Mouse (Mus musculus) ovary, postnatal 10 days (tissue): ENCODE measurements at regions not wholly inside any gene's neighbourhood (a gene's known extent, or its start where the extent isn't known, plus 50 kb on each side); places are given as distances from the start of the nearest gene placed in this dataset.

Source experiments
- DNase-seq: peaks from one replicate; pipeline ENCODE4 v3.0.0; 2022; ENCODE audit warnings: low spot score

DNA sequence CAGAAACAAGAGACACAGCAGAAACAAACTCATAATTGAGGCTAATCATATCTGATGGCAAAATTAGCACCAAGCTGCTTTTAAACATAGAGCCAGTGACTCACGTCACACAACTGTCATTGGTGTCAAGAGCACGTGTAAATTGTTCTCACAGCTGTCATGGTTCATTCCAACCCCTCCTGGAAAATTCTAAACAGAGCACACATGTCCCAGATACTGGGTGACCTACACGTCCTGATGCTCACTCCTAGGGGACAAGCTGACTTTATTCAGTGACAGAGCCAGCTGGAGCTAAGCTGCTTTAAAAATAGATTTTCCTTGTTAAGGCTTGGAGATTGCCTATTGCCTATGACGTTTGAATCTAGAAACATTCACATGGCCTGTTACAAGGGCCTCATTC lies 304.1 kb downstream of the 1500009L16Rik start:
- DNase-seq, result no peak

DNA sequence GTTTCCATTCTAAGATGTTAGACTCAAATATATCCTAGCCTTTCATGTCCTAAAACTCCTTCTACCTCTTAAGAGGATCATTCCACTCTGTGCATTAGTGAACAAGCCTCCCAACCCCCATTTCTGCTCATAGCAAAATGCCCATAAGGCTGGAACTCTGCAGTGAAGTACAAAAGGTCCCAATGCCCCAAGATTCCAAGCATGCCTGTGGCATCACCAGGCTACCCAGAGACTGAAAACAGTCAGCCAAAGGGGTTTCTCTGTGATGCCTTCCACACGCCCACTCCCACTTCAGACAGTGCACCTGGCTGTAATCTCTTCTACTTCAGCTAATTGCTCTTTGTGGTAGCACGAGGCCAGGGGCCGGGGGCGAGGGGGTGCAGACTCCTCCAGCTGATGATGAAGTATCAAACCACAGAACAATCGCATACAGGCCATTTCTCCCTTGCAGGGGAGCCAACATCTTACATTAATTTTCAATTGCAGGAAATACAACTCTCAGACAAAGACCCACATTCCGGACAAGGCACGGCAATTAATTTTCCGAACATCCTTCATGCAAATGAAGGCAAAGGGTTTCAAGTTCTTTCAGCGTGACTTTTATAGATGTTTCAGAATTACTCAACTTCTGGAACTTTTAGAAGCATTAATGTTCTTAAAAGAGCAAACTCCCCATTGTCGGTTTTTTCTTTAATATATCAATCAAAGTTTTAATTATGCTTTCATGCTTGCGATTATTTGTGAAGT lies 313.6 kb downstream of the 1500009L16Rik start:
- DNase-seq, result no peak

DNA sequence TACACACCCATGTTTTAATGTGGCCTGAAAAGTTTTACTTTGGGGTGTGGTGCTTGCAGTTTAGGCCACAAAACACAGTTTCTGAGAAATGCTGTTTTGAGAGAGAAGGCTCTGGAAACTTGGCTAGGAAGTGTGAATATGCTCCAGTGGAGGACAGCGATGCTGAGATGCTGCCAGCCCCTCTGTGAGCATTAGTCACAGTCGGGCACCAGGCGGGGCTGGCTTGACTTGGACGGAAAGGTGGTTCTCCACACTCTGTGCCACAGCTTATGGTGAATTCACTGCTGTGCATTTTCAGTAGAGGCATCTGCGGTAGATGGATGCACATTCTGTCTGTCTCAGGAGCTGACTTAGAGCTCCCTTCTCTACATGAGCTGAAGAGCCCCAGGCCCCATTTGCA lies 326.0 kb downstream of the 1500009L16Rik start:
- no peak for DNase-seq

DNA sequence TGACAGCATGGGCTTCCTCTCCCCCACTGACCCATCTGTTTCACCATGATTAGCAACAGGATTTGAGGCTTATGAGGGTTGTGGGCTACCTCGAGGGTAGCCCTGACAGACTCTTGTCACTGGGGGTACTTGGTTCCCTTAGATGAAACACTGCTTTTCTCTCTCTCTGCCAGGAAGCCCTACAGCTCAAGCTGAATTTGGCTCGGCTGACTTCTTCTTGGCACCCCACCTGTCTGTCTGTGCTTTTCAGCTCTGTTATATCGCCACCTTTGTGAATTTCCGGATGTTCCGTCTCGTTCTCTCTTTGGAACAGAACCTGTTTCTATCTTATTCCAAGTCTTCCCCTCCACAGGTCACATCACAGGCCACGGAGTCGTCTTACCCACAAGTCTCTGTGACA lies 330.0 kb downstream of the 1500009L16Rik start:
- no peak for DNase-seq

DNA sequence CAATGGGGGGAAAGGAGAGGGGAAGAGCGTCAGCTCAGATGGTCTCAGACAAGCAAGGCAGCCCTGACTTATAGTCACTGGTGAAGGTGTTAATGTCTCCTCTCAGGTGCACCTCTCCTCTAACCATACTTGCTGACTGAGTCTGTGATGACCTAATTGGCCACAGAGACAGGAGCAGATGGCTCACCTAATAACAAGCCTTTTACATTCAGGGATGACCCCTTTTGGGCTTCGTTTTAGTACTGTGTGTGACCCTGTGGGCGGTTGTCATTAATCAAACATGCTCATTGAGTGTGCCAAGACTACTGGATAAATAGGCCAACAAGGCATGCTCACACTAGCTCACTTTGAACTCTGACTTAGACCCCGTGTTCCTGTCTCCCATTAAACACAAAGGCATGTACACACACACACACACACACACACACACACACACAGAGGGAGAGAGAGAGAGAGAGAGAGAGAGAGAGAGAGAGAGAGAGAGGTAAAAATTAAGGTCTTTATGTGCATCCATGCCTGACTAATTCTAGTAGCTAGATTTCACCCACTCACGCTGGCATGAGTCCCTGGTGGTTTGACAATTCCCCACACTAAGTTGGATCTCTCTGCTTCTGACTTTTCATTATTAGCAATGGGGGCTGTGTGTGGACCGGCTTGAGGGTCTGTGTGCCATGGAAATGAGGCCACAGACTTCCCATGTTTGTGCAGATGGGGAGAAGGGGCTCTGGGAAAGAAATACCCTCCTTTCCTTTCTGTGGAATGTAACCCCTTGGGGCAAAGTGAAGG lies 332.1 kb downstream of the 1500009L16Rik start:
- no peak for DNase-seq

DNA sequence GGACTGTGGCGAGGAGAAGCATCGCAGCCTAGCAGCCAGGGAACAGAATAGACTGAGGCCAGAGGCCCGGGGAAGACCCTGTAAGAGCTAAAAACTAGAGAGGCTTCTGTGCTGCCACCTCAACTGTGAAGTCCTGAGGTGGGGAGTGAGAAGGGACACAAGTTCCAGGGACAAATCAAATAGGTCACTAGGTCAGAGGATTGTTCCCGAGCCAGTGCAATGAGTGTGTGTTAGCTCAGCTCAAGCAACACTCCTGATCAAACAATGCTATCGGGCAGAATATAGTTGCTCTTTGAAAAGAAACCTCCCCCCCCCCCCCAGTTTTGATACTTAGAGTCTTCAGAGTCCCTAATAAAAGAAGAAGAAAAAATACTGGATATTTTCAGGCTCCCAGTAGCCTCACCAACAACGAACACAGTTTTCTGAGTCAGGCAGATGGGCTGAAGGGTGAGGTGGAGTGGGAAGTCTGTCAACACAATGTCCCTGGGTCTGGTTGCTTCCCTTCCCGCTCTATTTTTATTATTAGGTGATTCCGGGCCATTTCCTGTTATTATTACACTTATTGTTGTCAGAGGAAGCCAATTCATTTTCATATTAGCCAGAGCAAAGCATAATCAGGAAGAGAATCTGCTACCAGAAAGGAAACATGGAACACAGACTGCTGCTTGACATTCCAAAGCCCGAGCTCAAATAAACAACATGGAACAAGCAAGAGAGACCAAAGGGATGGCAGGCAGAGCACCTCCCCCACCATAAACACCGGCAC lies 332.9 kb downstream of the 1500009L16Rik start:
- no peak for DNase-seq

DNA sequence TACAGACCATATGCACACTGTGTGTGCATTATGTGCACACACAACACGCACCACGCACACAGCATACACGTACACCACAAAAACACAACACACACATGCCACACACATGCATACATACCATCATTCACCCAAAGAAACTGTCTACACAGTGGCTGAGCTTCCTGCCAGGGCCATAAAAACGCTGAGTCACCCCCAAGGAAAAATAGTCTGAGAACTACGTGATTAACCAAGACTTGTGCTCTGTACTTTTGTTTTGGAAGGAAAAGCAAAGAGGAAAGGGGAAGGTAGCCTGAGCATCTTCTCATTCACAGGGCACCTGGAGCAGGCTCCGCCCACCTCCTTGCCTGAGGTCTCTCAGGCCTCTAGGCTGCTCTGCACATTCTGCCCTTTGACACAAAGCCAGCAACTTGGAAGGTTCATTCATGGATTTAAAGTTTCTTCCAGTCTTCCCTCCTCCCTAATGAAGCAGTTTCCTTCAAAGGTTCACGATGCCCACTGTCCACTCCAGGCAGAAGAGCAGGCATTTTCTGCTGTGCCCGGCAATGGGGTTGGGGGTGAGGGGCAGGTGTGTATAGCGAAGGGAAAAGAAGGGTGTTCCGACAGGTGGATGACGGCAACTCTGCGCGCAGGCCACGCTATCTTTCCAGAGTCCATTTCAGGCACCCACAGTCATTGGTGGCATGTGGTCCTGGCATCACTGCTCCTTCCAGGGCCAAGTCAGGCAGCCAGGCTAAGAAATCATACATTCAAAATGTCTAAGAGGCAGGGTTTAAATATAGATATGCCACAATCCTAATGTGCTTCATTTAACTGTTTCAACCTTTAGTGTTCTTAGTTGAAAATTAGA lies 333.9 kb downstream of the 1500009L16Rik start:
- no peak for DNase-seq

DNA sequence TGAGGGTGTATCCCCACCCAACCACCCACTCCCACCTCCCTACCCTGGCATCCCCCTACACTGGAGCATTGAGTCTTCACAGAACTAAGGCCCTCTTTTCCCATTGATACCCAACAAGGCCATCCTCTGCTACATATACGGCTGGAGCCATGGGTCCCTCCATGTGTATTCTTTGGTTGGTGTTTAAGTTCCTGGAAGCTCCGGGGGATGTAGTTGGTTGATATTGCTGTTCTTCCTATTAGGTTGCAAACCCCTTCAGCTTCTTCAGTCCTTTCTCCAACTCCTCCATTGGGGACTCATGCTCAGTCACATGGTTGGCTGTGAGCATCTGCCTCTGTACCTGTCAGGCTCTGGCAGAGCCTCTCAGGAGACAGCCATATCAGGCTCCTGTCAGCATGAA lies 335.6 kb downstream of the 1500009L16Rik start:
- no peak for DNase-seq

DNA sequence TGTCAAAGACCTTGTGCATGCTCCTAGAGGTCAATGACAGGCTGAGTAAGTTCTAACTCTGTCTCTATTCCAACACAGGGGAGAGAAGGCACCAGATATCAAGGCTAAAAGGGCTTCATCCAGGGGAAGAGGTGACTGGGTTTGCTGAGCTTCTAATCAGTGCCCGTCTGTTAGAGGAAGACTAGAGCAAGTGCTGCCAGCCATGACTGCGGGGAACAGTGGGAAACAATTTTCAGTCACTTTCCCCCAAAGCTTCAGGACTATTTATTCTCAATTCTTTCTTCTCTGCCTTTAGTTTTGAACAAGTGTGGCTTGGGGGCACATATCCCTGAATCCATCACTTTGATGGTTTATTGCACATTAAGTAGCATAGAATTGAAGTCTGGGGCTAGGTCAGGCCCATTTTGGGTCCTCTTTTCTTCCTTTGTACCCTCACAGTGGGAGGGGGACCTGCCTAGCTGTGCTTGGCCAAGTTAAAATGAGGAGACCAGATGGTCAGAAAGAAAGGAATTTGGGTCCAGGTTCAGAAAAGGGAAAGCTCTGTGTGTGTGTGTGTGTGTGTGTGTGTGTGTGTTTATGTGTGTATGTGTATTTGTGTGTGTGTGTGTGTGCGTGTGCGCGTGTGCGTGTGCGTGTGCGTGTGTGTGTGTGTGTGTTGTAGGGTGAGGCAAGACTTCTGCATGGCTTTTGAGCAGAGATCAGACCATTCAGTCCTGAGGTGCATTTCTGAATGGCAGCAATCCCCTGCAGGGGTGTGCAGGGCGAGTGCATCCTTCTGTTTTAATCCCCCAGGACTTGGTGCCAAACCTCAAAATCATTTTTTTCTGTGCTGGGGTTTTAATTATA lies 337.2 kb downstream of the 1500009L16Rik start:
- no peak for DNase-seq

DNA sequence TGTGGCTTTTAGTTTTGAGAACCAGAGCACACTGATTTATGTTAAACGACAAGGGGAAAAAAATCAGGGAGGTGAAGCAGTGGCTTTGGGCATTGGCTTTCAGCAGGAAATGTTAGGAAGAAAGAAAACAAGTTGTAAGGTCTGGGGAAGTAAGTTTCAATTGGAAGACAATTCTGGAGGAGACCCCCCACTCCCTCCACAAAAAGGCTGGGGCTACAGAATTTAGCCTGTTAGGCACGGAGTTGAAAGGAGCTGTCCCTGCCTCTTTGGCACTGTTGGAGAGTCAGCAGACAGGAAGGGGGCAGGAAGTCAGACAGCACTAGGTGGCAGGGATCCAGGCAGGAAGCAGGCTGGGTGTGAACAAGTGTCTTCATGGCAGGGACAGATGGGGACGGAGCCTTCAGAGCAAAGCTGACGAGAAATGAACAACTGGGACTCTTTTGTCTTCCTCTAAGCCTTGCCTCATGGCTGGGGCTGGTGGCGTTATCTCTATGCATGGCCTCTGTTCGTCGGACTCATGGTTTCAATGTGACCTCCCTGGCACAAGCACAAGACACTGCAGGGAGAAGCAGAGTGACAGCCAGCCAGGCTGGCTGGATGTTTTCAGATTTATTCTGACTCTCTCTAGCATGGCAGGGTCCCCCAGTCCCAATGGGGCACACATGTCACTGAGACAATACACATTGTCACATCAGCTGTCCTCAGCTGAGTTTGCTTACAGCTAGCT lies 338.0 kb downstream of the 1500009L16Rik start:
- no peak for DNase-seq

DNA sequence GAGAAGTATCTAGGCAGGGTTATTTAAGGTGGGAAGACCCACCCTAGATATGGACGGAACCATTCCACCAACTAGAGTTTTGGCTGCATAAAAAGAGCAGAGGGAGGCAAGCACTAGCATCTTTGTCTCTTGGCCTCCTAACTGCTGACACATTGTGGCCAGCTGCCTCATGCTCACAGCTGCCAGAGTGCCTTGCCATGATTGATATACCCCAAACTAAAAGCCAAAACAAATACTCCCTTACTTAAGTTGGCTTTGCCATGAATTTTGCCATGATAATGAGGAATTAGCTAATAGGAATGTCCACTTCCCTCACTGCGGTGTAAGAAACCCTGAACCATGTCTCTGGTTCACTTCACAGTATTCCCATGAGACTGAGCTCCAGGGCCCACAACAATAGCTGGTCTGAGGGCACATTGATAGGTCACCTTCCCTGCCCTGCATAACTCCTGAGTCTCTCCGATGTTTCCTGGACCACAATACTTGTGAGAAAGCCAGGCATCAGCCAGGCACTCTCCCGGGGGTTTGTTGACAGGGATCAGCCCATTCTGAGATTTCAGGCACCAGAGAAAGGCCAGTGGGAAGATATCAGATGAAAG lies 344.5 kb downstream of the 1500009L16Rik start:
- DNase-seq, result no peak

DNA sequence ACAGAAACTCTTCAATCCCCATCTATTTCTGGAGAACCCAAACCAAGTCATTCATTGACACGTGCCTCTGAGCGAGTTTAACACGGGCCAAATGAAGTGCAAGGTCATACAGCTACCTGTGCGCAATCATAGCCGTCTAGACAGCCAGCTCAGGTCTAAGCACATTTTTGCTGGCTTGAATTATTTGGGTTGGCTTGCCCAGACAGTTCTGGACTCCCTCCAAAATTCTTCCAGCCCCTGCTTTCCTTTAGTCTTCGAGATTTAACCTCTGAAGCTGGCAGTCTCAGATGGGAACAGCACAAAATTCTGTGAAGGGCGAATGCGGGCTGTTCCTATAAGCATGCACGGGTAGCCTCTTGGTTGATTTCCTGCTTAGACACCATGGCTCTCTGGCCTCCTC lies 347.1 kb downstream of the 1500009L16Rik start:
- DNase-seq, result no peak

DNA sequence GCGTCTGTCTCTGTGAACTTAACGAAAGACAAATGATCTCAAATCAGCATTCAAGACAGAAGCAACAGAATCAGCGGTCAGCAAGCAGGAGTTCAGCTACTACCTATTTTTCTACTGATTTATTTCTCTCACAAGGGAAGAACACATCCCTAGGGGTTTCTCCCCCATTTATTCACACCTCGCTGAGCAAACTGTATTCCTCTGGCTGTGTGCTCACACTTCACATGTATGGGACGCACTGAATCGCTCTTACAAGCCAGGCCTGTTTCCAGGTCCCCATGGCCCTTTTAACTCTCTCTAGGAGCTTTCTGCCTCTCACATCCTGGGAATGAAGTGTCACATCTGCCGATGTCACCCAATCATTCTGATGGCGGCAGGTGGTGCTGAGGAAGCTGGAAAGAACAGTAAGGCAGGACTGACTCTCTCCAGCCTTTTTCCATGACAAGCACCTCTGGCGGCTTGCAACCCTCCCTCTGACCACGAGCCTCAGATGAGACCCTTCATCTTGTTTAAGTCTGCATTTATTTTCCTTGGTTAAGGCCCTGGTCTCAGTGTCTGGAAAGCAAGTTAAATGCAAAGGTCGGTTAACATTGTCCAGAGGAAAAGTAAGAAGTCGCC lies 350.3 kb downstream of the 1500009L16Rik start:
- DNase-seq, result no peak

DNA sequence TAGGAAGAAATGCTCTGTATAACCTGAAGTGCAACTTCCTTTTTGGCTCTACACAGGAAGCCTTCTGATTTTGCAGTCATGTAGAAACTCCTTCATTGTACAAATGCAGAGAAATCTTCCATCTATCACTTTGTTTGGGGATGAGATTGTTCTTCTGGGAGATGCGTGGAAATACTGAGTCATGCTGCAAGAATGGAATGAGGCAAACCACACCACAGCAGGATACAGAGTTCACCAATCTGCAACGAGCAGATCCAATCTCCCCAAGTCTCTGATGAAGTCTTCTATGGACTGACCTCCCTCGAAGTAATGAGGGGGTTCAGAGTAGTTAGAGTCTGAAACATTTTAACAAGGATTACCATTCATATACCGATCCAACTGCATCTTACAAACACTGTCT lies 352.9 kb downstream of the 1500009L16Rik start:
- no peak for DNase-seq

DNA sequence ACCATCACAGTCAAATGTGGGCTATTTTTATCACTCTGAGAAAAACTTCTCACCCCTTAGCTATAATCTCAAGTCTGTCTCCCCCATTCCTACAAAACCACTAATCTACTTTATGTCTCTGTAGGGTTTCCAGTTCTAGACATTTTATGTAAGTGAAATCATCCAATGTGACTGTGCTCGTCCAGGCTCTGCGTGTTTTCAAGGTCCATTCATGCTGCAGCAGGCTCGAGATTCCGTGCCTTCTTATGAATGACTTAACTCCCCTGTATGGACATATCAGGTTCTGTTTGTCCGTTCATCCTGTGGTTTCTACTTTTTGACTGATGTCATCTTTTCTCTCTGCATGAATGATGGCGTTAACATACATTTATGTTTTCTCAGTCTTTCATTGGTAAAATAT lies 357.6 kb downstream of the 1500009L16Rik start:
- no peak for DNase-seq

DNA sequence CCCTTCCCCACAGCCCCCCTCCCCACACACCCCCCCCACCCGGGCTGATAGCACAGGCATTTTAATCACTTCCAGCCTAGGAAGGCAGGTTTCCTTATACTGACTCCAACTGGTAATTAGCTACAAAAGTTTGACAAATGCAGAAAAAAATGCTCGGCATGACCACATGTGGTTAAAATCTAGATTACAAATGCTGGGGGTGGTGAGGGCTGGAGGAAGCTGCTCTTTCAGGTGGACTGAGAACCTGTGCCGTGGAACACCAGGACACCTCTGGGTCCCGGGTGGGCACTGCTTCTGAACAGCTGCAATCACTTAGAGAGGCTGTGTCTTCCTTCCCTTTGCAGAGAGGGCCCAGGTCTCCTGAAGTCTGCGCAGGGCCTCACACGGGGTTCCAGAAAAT lies 358.7 kb downstream of the Nuak1 start:
- DNase-seq, result no peak

DNA sequence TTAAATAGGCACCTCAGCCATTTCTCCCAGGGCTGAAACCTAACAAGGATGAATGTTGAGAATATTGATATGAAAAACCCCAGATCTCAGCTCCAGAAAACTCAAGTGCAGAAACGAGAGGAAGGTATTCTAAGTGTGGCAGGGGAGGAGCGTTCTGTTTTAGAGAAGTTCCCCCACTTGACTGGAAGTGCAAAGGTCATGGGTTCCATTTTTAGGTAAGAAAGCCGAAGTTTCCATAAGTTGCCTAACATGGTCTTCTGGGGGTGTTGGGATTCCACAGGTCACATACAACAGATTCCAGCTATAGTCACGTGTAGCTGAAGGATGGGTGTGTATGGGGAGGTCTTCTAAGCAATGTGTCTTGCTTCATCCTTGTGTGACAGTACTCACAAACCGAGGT lies 352.9 kb downstream of the Nuak1 start:
- DNase-seq, result no peak

DNA sequence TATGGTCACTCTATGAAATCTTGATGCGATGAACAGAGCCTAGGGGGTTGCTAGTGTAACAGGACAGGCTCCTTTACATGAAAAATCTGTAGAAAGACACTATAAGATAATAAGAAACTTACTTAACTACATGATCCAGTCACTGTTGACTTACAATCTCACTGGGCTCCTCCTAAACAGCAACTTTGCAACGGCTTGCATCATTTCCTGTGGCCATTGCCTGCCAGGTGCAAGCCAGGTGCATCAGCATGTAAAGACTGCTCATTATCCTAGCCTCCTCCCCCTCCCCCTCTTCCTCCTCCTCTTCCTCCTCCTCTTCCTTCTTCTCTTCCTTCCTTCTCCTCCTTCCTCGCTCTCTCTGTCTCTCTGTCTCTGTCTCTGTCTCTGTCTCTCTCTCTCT lies 352.5 kb downstream of the Nuak1 start:
- no peak for DNase-seq
